ENCODE assay signal across 18 mouse cellular contexts in the genomic region with DNA sequence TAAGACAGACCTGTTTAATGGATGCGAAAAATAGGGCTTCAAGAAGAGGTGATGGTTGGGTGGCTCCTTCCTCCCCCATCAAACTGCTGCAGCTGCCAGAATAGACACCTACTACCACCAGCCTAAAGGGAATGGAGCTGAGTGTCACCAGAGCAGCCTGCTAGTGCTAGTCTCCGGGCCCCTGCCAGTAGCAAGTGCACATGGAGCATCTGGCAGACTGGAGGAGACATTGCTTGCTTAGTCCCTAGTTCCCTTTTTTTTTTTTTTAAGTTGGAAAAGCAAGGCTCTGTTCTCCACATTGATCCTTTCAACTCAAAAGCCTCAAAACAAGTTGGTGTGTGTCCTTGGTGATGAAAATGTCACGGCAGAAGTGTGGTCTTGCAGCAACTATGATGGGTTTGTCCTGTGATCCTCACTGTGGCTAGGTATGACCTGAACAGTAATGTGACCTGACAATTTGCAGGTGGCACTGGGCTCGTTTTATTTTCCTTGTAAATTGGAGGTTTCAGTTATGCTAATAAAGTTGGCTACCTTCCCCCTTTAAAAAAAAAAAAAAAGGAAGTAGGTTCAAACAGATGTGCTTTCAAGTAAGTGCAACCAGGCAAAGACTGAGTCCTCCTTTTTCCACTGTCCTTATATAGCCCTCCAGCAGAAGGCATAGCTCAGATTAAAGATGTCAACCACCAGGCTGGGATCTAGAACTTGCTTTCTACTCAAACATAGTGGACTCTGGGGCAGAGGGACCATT. TPM values are rescaled to one million over a fixed set of nuclear protein-coding genes. Genes with fewer than 3 reads are reported as not detected.
"Had no signal": no experiment of that assay in that cellular context is flagged by ENCODE, and none has a peak within 500 bp of the region (broad histone marks: within the 10 kb centered on the region; RNA-seq: fewer than 3 reads in every experiment).

No protein-coding gene starts in this region.

RNA-seq across cellular contexts. Expression of gene Gm20767, which starts 9.8 kb away (rescaled TPM):
- total RNA-seq: midbrain, postnatal 0 days had no signal
- polyA plus RNA-seq: liver, embryonic 12.5 days; liver, embryonic 14.5 days; liver, embryonic 16.5 days; lung, adult 2 months; lung, embryonic 15.5 days; lung, postnatal 0 days; macrophage; midbrain, embryonic 11.5 days; midbrain, embryonic 13.5 days; midbrain, embryonic 15.5 days; midbrain, postnatal 0 days; myocyte; neural tube, embryonic 11.5 days; neural tube, embryonic 13.5 days; neural tube, embryonic 15.5 days; stomach, embryonic 14.5 days; stomach, embryonic 16.5 days; thymus, postnatal 0 days had no signal

RNA-seq across cellular contexts. Expression of gene Gm21818, which starts 22.4 kb away (rescaled TPM):
- total RNA-seq: midbrain, postnatal 0 days had no signal
- polyA plus RNA-seq: liver, embryonic 12.5 days; liver, embryonic 14.5 days; liver, embryonic 16.5 days; lung, adult 2 months; lung, embryonic 15.5 days; lung, postnatal 0 days; macrophage; midbrain, embryonic 11.5 days; midbrain, embryonic 13.5 days; midbrain, embryonic 15.5 days; midbrain, postnatal 0 days; myocyte; neural tube, embryonic 11.5 days; neural tube, embryonic 13.5 days; neural tube, embryonic 15.5 days; stomach, embryonic 14.5 days; stomach, embryonic 16.5 days; thymus, postnatal 0 days had no signal
